Mouse (Mus musculus) ES-E14 (cell line): ENCODE results near the gene Nfkbia. TPM values are rescaled to one million over a fixed set of nuclear protein-coding genes. Genes with fewer than 3 reads are reported as not detected.

Experiments
- DNase-seq: peaks from one replicate; pipeline ENCODE4 v3.0.0-alpha.2; 2013; ENCODE audit warnings: low read depth, low spot score
- H3K27ac ChIP-seq: 2 replicates; pipeline ENCODE4 v1.5.1; 2012; ENCODE audit warnings: low read depth, mild to moderate bottlenecking, low read length, moderate library complexity, mixed read lengths; ENCODE audit not compliant: poor library complexity, insufficient read depth, severe bottlenecking
- H3K36me3 ChIP-seq: 2 replicates; pipeline ENCODE4 v1.6.1; 2012; ENCODE audit warnings: mild to moderate bottlenecking, low read length, moderate library complexity, mixed read lengths; ENCODE audit not compliant: control insufficient read depth, poor library complexity, insufficient read depth, severe bottlenecking
- H3K4me1 ChIP-seq, 2 experiments: fragments of 150-350 bp in 1 of 2; sonication (generic) in 1 of 2; 2 replicates each; pipeline ENCODE4 v1.6.1; 2012; ENCODE audit warnings: low read length in 2 of 2, mild to moderate bottlenecking in 1 of 2, mixed read lengths in 1 of 2; ENCODE audit not compliant: control insufficient read depth in 2 of 2, insufficient read depth in 2 of 2, poor library complexity in 1 of 2
- H3K4me3 ChIP-seq, 2 experiments: fragments of 150-350 bp in 1 of 2; sonication (generic) in 1 of 2; 2 replicates each; pipeline ENCODE4 v1.5.1; 2012; ENCODE audit warnings: low read length in 2 of 2, low read depth in 1 of 2, mild to moderate bottlenecking in 1 of 2, mixed read lengths in 1 of 2; ENCODE audit not compliant: insufficient read depth in 1 of 2, poor library complexity in 1 of 2, severe bottlenecking in 1 of 2
- H3K9ac ChIP-seq: 2 replicates; pipeline ENCODE4 v1.6.1; 2012; ENCODE audit warnings: low read depth, mild to moderate bottlenecking, low read length, mixed read lengths; ENCODE audit not compliant: poor library complexity, insufficient read depth, severe bottlenecking
- H3K9me3 ChIP-seq: fragments of 150-350 bp; sonication (generic); 2 replicates; pipeline ENCODE4 v1.6.1; 2012; ENCODE audit warnings: low read depth, mild to moderate bottlenecking, low read length; ENCODE audit not compliant: control insufficient read depth, insufficient read depth
- CHD2 ChIP-seq: IDR thresholded peaks from 2 replicates; pipeline ENCODE4 v1.6.1; 2014; ENCODE audit warnings: mild to moderate bottlenecking, low read depth, low read length, inconsistent platforms
- HCFC1 ChIP-seq: IDR thresholded peaks from 2 replicates; pipeline ENCODE4 v1.6.1; 2012; ENCODE audit warnings: low read length, inconsistent platforms, borderline replicate concordance; ENCODE audit not compliant: insufficient read depth
- MAFK ChIP-seq: IDR thresholded peaks from 2 replicates; pipeline ENCODE4 v1.6.1; 2014; ENCODE audit warnings: mild to moderate bottlenecking, low read depth, low read length, inconsistent platforms; ENCODE audit not compliant: insufficient read depth
- ZC3H11A ChIP-seq: IDR thresholded peaks from 2 replicates; pipeline ENCODE4 v1.6.1; 2012; ENCODE audit warnings: low read depth, mild to moderate bottlenecking, inconsistent platforms, low read length, borderline replicate concordance
- ZNF384 ChIP-seq: IDR thresholded peaks from 2 replicates; pipeline ENCODE4 v1.6.1; 2012; ENCODE audit warnings: low read depth, low read length, inconsistent platforms
- in situ Hi-C, 2 experiments: fragments of 600-800 bp; cut with MboI; formaldehyde crosslinking; loops; one replicate each; pipeline ENCODE4 v1.15.1; 2025; ENCODE audit warnings: low sequenced_read_pairs in 2 of 2, inconsistent platforms in 1 of 2; ENCODE audit not compliant: unreplicated experiment in 2 of 2
- total RNA-seq: library from RNA; depleted of rRNA; stranded (reverse); fragments of 300-350 nt; gene quantifications from 2 replicates; pipeline ENCODE4 v1.2.3, GENCODE M21; 2012

The Nfkbia gene
- total RNA-seq, 1 experiment: 30.6 TPM

- no peak for DNase-seq
- peaks cover 9 to 27% of the 10 kb centered on the region in 2 experiments for H3K4me1 ChIP-seq
- H3K9ac ChIP-seq: no peak overlapping the region
- H3K36me3 ChIP-seq: no peaks in the 10 kb centered on the region
- TF ChIP-seq MAFK (no peak), ZNF384 (no peak), CHD2 (no peak), HCFC1 (no peak), ZC3H11A (no peak)
- no peak overlapping the region for H3K4me3 ChIP-seq
- no peaks in the 10 kb centered on the region for H3K9me3 ChIP-seq
- H3K27ac ChIP-seq: no peak overlapping the region
- in situ Hi-C loops: loop anchor here in 1 of 2 experiments (5.0 kb wide), 1 partner anchor 180 kb away; no protein-coding TSS in a partner anchor
Measured at GRCm38 (mm10) chr12:55497737-55498136, 5.3 kb upstream of the Nfkbia start.

- peaks cover 9 to 27% of the 10 kb centered on the region in 2 experiments for H3K4me1 ChIP-seq
- no peak for DNase-seq
- no peak overlapping the region for H3K9ac ChIP-seq
- in situ Hi-C loops: loop anchor here in 1 of 2 experiments (5.0 kb wide), 1 partner anchor 179 kb away; no protein-coding TSS in a partner anchor
- no peaks in the 10 kb centered on the region for H3K9me3 ChIP-seq
- peaks cover 1% of the 10 kb centered on the region; the same call in 1 of the 2 replicates for H3K36me3 ChIP-seq
- H3K4me3 ChIP-seq: 0 out of 4 replicates have a peak overlapping the region, but pooled peaks of 1 of the 2 experiments have one; percentile 25
- no peak for TF ChIP-seq ZNF384
- no peak for TF ChIP-seq ZC3H11A
- no peak for TF ChIP-seq CHD2
- TF ChIP-seq HCFC1: no peak
- no peak for TF ChIP-seq MAFK
- H3K27ac ChIP-seq: peak overlapping the region; percentile 74
Measured at GRCm38 (mm10) chr12:55495902-55496605, 3.6 kb upstream of the Nfkbia start.

DNA sequence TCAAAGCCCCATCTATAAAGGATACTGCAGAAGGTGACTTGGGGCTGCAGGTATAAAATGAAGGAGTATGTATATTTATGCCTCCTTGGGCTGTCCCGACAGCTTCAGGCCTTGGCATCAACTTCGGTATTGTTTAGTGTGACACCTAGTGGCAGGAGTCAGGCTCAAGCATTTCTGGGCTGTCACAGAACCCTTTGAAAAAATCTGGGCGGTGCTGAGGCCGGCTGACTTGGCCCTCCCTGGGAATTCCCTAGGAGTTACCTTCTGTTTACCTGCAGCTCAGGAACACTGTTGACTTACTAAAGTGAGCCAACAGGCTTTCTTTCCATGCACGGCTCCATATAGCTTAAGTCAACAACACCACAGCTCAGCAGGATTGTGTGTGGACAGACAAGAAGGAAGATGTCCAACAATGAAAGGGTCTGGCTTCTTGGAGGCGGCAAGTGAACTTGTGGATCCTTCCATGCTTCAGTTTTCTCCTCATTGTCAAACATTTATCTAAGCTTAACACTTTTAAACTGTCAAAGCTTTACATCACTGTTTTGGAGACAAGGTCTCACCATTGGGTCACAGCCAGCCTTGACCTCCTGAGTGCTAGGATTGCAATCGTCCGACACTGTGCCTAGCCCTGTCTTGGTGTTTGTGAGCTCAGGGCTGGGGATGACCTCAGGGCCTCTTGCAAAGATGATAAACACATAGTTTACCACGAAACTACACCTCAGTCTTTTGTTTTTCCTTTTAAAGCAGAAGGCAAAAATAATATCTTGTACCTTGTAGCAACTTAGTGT is 2.9 kb upstream of the Nfkbia start:
- TF ChIP-seq HCFC1 (no peak), ZNF384 (peak; percentile 74), CHD2 (no peak), ZC3H11A (0 out of 2 replicates have a peak, but pooled peaks have one; percentile 34), MAFK (no peak)
- H3K4me1 ChIP-seq: peaks cover 9 to 32% of the 10 kb centered on the region in 2 experiments
- no peaks in the 10 kb centered on the region for H3K9me3 ChIP-seq
- peaks cover 7% of the 10 kb centered on the region for H3K36me3 ChIP-seq
- no peak for DNase-seq
- H3K4me3 ChIP-seq: 0 out of 4 replicates have a peak overlapping the region, but pooled peaks of 1 of the 2 experiments have one; percentile 25
- in situ Hi-C loops: loop anchor here in 1 of 2 experiments (5.0 kb wide), 1 partner anchor 178 kb away; no protein-coding TSS in a partner anchor
- no peak overlapping the region for H3K9ac ChIP-seq
- peak overlapping the region; percentile 74; the same call in 1 of the 2 replicates for H3K27ac ChIP-seq

DNA sequence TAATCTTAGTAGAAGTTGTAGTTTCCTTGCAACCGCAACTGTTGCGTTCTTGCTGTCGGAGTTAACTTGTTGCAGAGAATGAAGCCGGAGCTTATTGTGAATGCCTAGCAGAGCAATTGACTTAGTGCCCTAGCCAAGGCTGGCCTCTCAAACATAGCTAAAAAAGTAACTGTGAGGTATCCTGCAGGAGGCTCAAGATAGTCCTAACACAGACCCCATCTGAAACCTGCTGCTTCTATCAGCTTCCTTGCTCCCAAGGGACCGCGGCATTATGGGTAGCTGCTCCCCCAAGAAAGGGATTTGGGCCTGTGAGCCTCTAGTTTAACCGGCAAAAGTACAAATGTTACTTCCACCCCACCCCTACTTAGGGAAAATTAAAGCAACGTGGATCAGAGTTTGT is 934 bp upstream of the Nfkbia start:
- DNase-seq: no peak
- peak overlapping the region in 1 of 2 experiments; percentile 88; a peak in 1 of 4 replicates for H3K4me3 ChIP-seq
- no peak overlapping the region for H3K27ac ChIP-seq
- in situ Hi-C loops: no loop called here
- H3K9ac ChIP-seq: no peak overlapping the region
- H3K36me3 ChIP-seq: peaks cover 17% of the 10 kb centered on the region
- H3K4me1 ChIP-seq: peaks cover 11 to 30% of the 10 kb centered on the region in 2 experiments
- TF ChIP-seq ZNF384 (no peak), ZC3H11A (no peak), CHD2 (no peak), HCFC1 (no peak), MAFK (no peak)
- no peaks in the 10 kb centered on the region for H3K9me3 ChIP-seq
